Mouse (Mus musculus): ENCODE data around the gene Sox6. TPM values are rescaled to one million over a fixed set of nuclear protein-coding genes. Genes with fewer than 3 reads are reported as not detected.

The Sox6 gene
- polyA plus RNA-seq, 1 experiment from 2014 or later: 24.3 TPM

DNA sequence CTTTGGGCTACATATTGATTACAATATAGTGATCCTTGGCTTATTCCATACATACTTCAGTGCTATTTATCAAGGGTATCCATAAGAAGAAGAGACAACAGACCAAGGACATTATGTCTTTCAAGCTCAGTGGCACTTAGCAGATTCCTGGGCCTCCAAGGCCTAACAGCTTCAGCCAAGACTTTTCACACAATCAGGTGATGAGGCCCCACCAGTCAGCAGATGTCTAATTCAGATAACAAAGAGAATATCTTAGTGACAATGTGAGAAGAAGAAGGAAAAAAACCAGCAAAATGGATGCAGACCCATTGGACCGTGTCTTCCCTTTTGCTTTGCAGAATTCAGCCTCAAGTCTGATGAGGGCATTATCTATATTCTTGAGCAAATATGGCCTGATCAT lies 150.0 kb downstream of the Sox6 start:
- no peaks in the 10 kb centered on the region for H3K9me3 ChIP-seq (replicated peaks; ENCODE audit: low read length)
- TF ChIP-seq CTCF (IDR thresholded peaks at IDR 0.05; ENCODE audit: low read depth): no peak
- H3K27ac ChIP-seq: no peak overlapping the region
- H3K27me3 ChIP-seq (ENCODE audit: insufficient read depth, low read length): no peaks in the 10 kb centered on the region
- H3K4me2 ChIP-seq (ENCODE audit: low read length): no peak overlapping the region
- no peak for ATAC-seq (replicated peaks; ENCODE audit: low FRiP score, low read depth)
- DNase-seq (ENCODE audit: low spot score): no peak
- no peak overlapping the region for H3K9ac ChIP-seq (ENCODE audit: low read depth, low read length)
- no peak overlapping the region for H3K4me3 ChIP-seq (replicated peaks; ENCODE audit: low read depth, low read length)
- WGBS: 92% methylated on average over 1 of the region's 1 CpGs
- no peaks in the 10 kb centered on the region for H3K4me1 ChIP-seq (replicated peaks; ENCODE audit: insufficient read depth, low read length)
- no peaks in the 10 kb centered on the region for H3K36me3 ChIP-seq (ENCODE audit: insufficient read depth, low read length)

DNA sequence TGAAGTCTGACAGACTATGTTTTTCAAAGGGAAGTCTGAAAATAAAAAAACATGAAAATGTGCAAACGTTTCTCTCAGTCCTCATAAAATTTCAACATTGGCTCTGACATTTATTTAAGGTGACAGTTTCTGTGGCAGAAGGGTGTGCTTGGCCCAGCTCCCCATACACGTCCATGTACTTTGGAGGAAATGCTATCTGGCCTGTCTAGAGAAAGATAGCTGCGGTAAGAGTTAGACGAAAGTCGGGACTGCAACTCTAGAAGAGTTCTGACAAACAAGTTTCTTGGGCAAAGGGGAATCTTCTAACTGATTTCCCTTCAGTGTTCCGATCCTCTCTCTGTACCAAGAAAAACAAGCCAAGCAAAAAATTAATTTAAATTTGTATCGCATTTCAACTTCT lies 150.5 kb downstream of the Sox6 start:
- no peak overlapping the region for H3K27ac ChIP-seq
- H3K9me3 ChIP-seq (replicated peaks; ENCODE audit: low read length): no peaks in the 10 kb centered on the region
- H3K4me1 ChIP-seq (replicated peaks; ENCODE audit: insufficient read depth, low read length): no peaks in the 10 kb centered on the region
- H3K4me3 ChIP-seq (replicated peaks; ENCODE audit: low read depth, low read length): no peak overlapping the region
- ATAC-seq (replicated peaks; ENCODE audit: low FRiP score, low read depth): no peak
- H3K27me3 ChIP-seq (ENCODE audit: insufficient read depth, low read length): no peaks in the 10 kb centered on the region
- TF ChIP-seq CTCF (IDR thresholded peaks at IDR 0.05; ENCODE audit: low read depth): no peak
- no peak overlapping the region for H3K9ac ChIP-seq (ENCODE audit: low read depth, low read length)
- no peak for DNase-seq (ENCODE audit: low spot score)
- no peaks in the 10 kb centered on the region for H3K36me3 ChIP-seq (ENCODE audit: insufficient read depth, low read length)
- WGBS: 72% methylated on average over 7 of the region's 7 CpGs
- H3K4me2 ChIP-seq (ENCODE audit: low read length): no peak overlapping the region

DNA sequence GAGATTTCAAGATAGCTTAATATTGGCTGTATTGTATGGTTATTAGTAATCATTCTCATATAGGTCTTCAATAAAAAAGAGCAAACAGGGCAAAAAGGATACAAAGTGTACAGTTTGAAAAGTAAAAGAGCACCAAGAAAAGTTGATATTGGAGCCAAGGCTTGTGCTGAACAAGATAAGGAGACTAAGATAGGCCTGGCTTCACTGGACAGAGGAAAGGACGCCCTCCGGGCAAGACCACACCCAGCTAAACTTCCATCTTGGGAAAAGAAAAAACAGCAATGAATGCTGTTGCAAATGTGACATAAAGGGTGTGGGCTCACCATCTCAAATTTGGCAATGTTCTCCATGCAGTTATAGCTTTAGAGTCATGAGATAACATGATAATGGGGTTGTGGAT lies 165.7 kb downstream of the Sox6 start:
- ATAC-seq (replicated peaks; ENCODE audit: low FRiP score, low read depth) (no peak), DNase-seq (ENCODE audit: low spot score) (no peak)
- Histone ChIP-seq H3K4me1 (replicated peaks; ENCODE audit: insufficient read depth, low read length) (no peaks in the 10 kb centered on the region), H3K36me3 (ENCODE audit: insufficient read depth, low read length) (no peaks in the 10 kb centered on the region), H3K27me3 (ENCODE audit: insufficient read depth, low read length) (no peaks in the 10 kb centered on the region), H3K9ac (ENCODE audit: low read depth, low read length) (no peak overlapping the region), H3K4me3 (replicated peaks; ENCODE audit: low read depth, low read length) (no peak overlapping the region), H3K4me2 (ENCODE audit: low read length) (no peak overlapping the region), H3K9me3 (replicated peaks; ENCODE audit: low read length) (no peaks in the 10 kb centered on the region), H3K27ac (no peak overlapping the region)
- 84% methylated on average over 2 of the region's 2 CpGs for WGBS
- TF ChIP-seq CTCF (IDR thresholded peaks at IDR 0.05; ENCODE audit: low read depth): no peak

DNA sequence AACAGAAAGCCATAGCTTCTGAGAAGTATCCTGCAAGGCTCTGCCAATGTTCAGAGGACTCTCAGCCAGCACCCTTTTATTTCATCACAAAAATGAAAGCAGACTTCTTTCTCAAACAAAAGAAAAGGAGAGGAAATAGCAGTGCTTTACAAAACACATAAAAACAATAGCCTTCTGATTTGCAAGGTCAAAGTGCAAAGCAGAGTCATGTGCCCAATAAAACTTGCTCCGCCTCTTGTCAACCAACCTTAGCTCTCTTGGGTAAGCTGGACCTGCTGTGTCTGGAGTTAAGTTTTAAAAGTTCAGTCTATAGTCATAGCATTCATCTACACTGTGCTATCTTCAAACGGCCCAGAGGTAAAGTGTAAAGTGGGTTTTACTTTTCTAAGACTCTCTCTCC lies 170.1 kb downstream of the Sox6 start:
- H3K4me3 ChIP-seq (replicated peaks; ENCODE audit: low read depth, low read length): no peak overlapping the region
- DNase-seq (ENCODE audit: low spot score): no peak
- WGBS: 70% methylated on average over 2 of the region's 2 CpGs
- H3K4me1 ChIP-seq (replicated peaks; ENCODE audit: insufficient read depth, low read length): no peaks in the 10 kb centered on the region
- no peaks in the 10 kb centered on the region for H3K27me3 ChIP-seq (ENCODE audit: insufficient read depth, low read length)
- H3K27ac ChIP-seq: peak overlapping the region; percentile 40; the same call in 1 of the 2 replicates
- no peaks in the 10 kb centered on the region for H3K36me3 ChIP-seq (ENCODE audit: insufficient read depth, low read length)
- TF ChIP-seq CTCF (IDR thresholded peaks at IDR 0.05; ENCODE audit: low read depth): no peak
- no peak overlapping the region for H3K9ac ChIP-seq (ENCODE audit: low read depth, low read length)
- no peaks in the 10 kb centered on the region for H3K9me3 ChIP-seq (replicated peaks; ENCODE audit: low read length)
- no peak for ATAC-seq (replicated peaks; ENCODE audit: low FRiP score, low read depth)
- no peak overlapping the region for H3K4me2 ChIP-seq (ENCODE audit: low read length)

DNA sequence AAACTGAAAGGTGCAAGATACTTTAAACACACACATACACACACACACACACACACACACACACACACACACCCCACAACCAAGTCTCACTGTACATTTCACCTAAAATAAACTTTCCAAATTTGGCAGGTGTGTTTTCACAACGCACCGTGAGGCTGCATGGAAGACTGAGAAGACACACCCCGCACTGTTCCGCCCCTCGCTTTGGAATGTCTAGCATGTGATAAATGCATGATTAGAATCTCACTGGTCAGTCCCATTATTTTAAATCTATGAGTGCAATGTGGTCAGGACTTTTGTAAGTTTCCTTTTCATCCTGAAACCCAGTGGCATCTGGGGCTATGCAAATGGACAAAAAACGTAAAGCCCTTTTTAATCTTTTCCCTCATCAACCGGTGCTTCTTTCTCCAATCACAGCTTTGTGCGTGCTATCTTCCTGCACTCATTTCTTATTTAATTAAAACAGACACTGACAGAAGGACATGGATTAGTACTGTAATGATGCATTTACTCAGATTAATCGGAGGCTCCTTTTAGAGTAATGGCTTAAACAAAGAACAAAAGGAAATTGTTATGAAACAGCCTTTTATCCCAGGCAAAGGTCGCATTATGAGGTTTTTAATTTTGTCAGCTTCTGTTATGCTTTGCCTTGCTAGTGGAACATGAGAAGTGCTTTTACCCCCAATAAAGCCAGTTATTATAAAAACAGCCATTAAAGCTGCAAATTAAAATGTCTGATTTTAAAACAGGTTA lies 170.9 kb downstream of the Sox6 start:
- Histone ChIP-seq H3K9ac (ENCODE audit: low read depth, low read length) (no peak overlapping the region), H3K36me3 (ENCODE audit: insufficient read depth, low read length) (no peaks in the 10 kb centered on the region), H3K4me2 (ENCODE audit: low read length) (no peak overlapping the region; the same call in 1 of the 2 replicates), H3K9me3 (replicated peaks; ENCODE audit: low read length) (no peaks in the 10 kb centered on the region), H3K4me1 (replicated peaks; ENCODE audit: insufficient read depth, low read length) (no peaks in the 10 kb centered on the region), H3K27me3 (ENCODE audit: insufficient read depth, low read length) (no peaks in the 10 kb centered on the region), H3K27ac (peak overlapping the region; percentile 40; the same call in 1 of the 2 replicates), H3K4me3 (replicated peaks; ENCODE audit: low read depth, low read length) (no peak overlapping the region)
- WGBS: 32% methylated on average over 10 of the region's 10 CpGs
- no peak for TF ChIP-seq CTCF (IDR thresholded peaks at IDR 0.05; ENCODE audit: low read depth)
- ATAC-seq (replicated peaks; ENCODE audit: low FRiP score, low read depth): no peak
- DNase-seq (ENCODE audit: low spot score): no peak

- ATAC-seq (replicated peaks; ENCODE audit: low FRiP score, low read depth): no peak
- H3K27ac ChIP-seq: peak overlapping the region; percentile 62; the same call in 1 of the 2 replicates
Observed at GRCm38 (mm10) chr7:115866698-115867500, 171.7 kb downstream of the Sox6 start.

More at GRCm38 (mm10) chr7:115866698-115867500, 171.7 kb downstream of the Sox6 start:
- Histone ChIP-seq H3K4me1 (replicated peaks; ENCODE audit: insufficient read depth, low read length) (no peaks in the 10 kb centered on the region), H3K4me2 (ENCODE audit: low read length) (peak overlapping the region; percentile 11; the same call in 1 of the 2 replicates), H3K9ac (ENCODE audit: low read depth, low read length) (no peak overlapping the region), H3K9me3 (replicated peaks; ENCODE audit: low read length) (no peaks in the 10 kb centered on the region), H3K4me3 (replicated peaks; ENCODE audit: low read depth, low read length) (no peak overlapping the region), H3K27me3 (ENCODE audit: insufficient read depth, low read length) (no peaks in the 10 kb centered on the region), H3K36me3 (ENCODE audit: insufficient read depth, low read length) (no peaks in the 10 kb centered on the region)
- 28% methylated on average over 9 of the region's 9 CpGs for WGBS
- TF ChIP-seq CTCF (IDR thresholded peaks at IDR 0.05; ENCODE audit: low read depth): no peak
- no peak for DNase-seq (ENCODE audit: low spot score)

All from kidney, postnatal 0 days (tissue).